ENCODE assay signal across 13 mouse cellular contexts in genomic region chr11:52005586-52005985, GRCm38 (mm10). TPM values are rescaled to one million over a fixed set of nuclear protein-coding genes. Genes with fewer than 3 reads are reported as not detected.
DNase-seq lines count a peak whose midpoint lies in the region; ATAC-seq lines count a peak whose summit lies in the region.
"Had no signal": no experiment of that assay in that cellular context is flagged by ENCODE, and none has a peak within 500 bp of the region (broad histone marks: within the 10 kb centered on the region; RNA-seq: fewer than 3 reads in every experiment).

No protein-coding gene starts in this region.

- peak overlapping the region; percentile 82; the same call in 1 of the 2 replicates for H3K4me3 ChIP-seq in forebrain, embryonic 10.5 days
- H3K4me3 ChIP-seq in forebrain, embryonic 11.5 days (ENCODE audit: low read depth, low read length), result no peak overlapping the region
- H3K4me3 ChIP-seq in megakaryocyte, embryonic 14.5 days (replicated peaks), result peak overlapping the region; percentile 100
- no peak overlapping the region for H3K4me3 ChIP-seq in limb, embryonic 12.5 days (replicated peaks)
- H3K4me3 ChIP-seq in stomach, embryonic 15.5 days (replicated peaks), result no peak overlapping the region

- no peaks in the 10 kb centered on the region for H3K9me3 ChIP-seq in forebrain, embryonic 10.5 days
- no peaks in the 10 kb centered on the region for H3K9me3 ChIP-seq in forebrain, embryonic 11.5 days (ENCODE audit: control insufficient read depth, low read length)
- H3K9me3 ChIP-seq in megakaryocyte, embryonic 14.5 days, result no peaks in the 10 kb centered on the region
- H3K9me3 ChIP-seq in limb, embryonic 12.5 days, result no peaks in the 10 kb centered on the region
- H3K9me3 ChIP-seq in stomach, embryonic 15.5 days, result no peaks in the 10 kb centered on the region

- no peak for DNase-seq in forebrain, embryonic 10.5 days (ENCODE audit: extremely low spot score, low spot score)
- no peak for DNase-seq in forebrain, embryonic 11.5 days (ENCODE audit: low spot score)
- DNase-seq in left cerebral cortex, postnatal 14 days (ENCODE audit: low spot score in 2 of 2), result no peak
- no peak for DNase-seq in cerebellum, postnatal 4 days (ENCODE audit: low spot score in 2 of 2)
- DNase-seq: cerebellum, postnatal 25 days; heart, adult 2 months; kidney, postnatal 10 days; lung, postnatal 10 days; spleen, adult 18-20 months had no signal

- no peak for ATAC-seq in forebrain, embryonic 11.5 days (replicated peaks; ENCODE audit: low FRiP score)
- no peak for ATAC-seq in megakaryocyte, adult 5-6 weeks (ENCODE audit: poor library complexity, severe bottlenecking)
- ATAC-seq in limb, embryonic 12.5 days (ENCODE audit: insufficient number of reproducible peaks, insufficient read depth, low FRiP score, low TSS enrichment, low read depth), result no peak
- ATAC-seq in stomach, embryonic 15.5 days (ENCODE audit: insufficient read depth, low FRiP score, low read depth), result no peak

- H3K4me2 ChIP-seq in forebrain, embryonic 11.5 days (ENCODE audit: low read depth, low read length, severe bottlenecking), result no peak overlapping the region
- H3K4me2 ChIP-seq in limb, embryonic 12.5 days, result peak overlapping the region; percentile 28
- 0 out of 2 replicates have a peak overlapping the region, but pooled peaks have one; percentile 14 for H3K4me2 ChIP-seq in stomach, embryonic 15.5 days

- H3K36me3 ChIP-seq in forebrain, embryonic 10.5 days (replicated peaks), result peaks cover 6% of the 10 kb centered on the region
- no peaks in the 10 kb centered on the region for H3K36me3 ChIP-seq in forebrain, embryonic 11.5 days (ENCODE audit: control insufficient read depth, insufficient read depth, low read length)
- peaks cover 10% of the 10 kb centered on the region for H3K36me3 ChIP-seq in megakaryocyte, embryonic 14.5 days (replicated peaks; ENCODE audit: low read length)
- no peaks in the 10 kb centered on the region for H3K36me3 ChIP-seq in limb, embryonic 12.5 days
- H3K36me3 ChIP-seq in stomach, embryonic 15.5 days, result no peaks in the 10 kb centered on the region

- intact Hi-C loops in left cerebral cortex, postnatal 14 days (cut with DNase I), result no loop called here

- whole genome bisulfite sequencing in forebrain, embryonic 10.5 days, result 78% methylated on average over 2 of the region's 2 CpGs
- WGBS in forebrain, embryonic 11.5 days, result 72% methylated on average over 2 of the region's 2 CpGs
- 66% methylated on average over 2 of the region's 2 CpGs for WGBS in limb, embryonic 12.5 days
- 45% methylated on average over 2 of the region's 2 CpGs for WGBS in stomach, embryonic 15.5 days

- no peak overlapping the region for H3K27ac ChIP-seq in forebrain, embryonic 10.5 days
- no peak overlapping the region for H3K27ac ChIP-seq in forebrain, embryonic 11.5 days (ENCODE audit: low read depth, low read length)
- H3K27ac ChIP-seq in limb, embryonic 12.5 days, result no peak overlapping the region
- H3K27ac ChIP-seq in stomach, embryonic 15.5 days, result no peak overlapping the region

- no peaks in the 10 kb centered on the region for H3K27me3 ChIP-seq in forebrain, embryonic 10.5 days (ENCODE audit: poor library complexity, severe bottlenecking)
- H3K27me3 ChIP-seq in forebrain, embryonic 11.5 days (ENCODE audit: control insufficient read depth, insufficient read depth, low read length), result no peaks in the 10 kb centered on the region
- H3K27me3 ChIP-seq in megakaryocyte, embryonic 14.5 days (replicated peaks), result no peaks in the 10 kb centered on the region
- no peaks in the 10 kb centered on the region for H3K27me3 ChIP-seq in limb, embryonic 12.5 days
- no peaks in the 10 kb centered on the region for H3K27me3 ChIP-seq in stomach, embryonic 15.5 days (replicated peaks)

- peaks cover 33% of the 10 kb centered on the region for H3K4me1 ChIP-seq in forebrain, embryonic 10.5 days
- peaks cover 5% of the 10 kb centered on the region; the same call in 1 of the 2 replicates for H3K4me1 ChIP-seq in forebrain, embryonic 11.5 days (replicated peaks; ENCODE audit: control insufficient read depth, insufficient read depth, low read length)
- H3K4me1 ChIP-seq in megakaryocyte, embryonic 14.5 days, result peaks cover 46% of the 10 kb centered on the region
- peaks cover 20% of the 10 kb centered on the region for H3K4me1 ChIP-seq in limb, embryonic 12.5 days (replicated peaks)
- H3K4me1 ChIP-seq in stomach, embryonic 15.5 days, result no peaks in the 10 kb centered on the region

- no peak overlapping the region for H3K9ac ChIP-seq in forebrain, embryonic 11.5 days (ENCODE audit: low read length)
- H3K9ac ChIP-seq in limb, embryonic 12.5 days (replicated peaks), result no peak overlapping the region
- H3K9ac ChIP-seq in stomach, embryonic 15.5 days, result no peak overlapping the region

RNA-seq across cellular contexts. Expression of gene Cdkl3, which starts 1.6 kb away (rescaled TPM):
- 11.0 and 13.0 TPM in 2 replicates for polyA plus RNA-seq in forebrain, embryonic 10.5 days (2016; fragmentation: Nextera tagmentation; extraction: Ambion mirVana)
- 13.2 and 13.6 TPM in 2 replicates for polyA plus RNA-seq in forebrain, embryonic 11.5 days (2014; fragmentation: Nextera tagmentation; extraction: Ambion mirVana)
- polyA plus RNA-seq in megakaryocyte, embryonic 14.5 days (2012; ENCODE audit: insufficient read depth, low replicate concordance), result 1.3 TPM in 1 of 2 replicates, not detected in the other
- 1.7 and 2.3 TPM in 2 replicates for total RNA-seq in megakaryocyte, adult 5-6 weeks (2015)
- 2.7 and 10.0 TPM in 2 replicates for total RNA-seq in megakaryocyte, adult 5-6 weeks (2017)
- 13.4 and 15.8 TPM in 2 replicates for polyA plus RNA-seq in limb, embryonic 12.5 days (2016; fragmentation: Nextera tagmentation; extraction: Ambion mirVana)
- 6.0 and 6.9 TPM in 2 replicates for polyA plus RNA-seq in stomach, embryonic 15.5 days (2015; fragmentation: Nextera tagmentation; extraction: Ambion mirVana)
- total RNA-seq in left cerebral cortex, postnatal 14 days (2021), result 10 to 100 TPM; 11.9 to 17.0 TPM

RNA-seq across cellular contexts. Expression of gene Ube2b, which starts 5.0 kb away (rescaled TPM):
- polyA plus RNA-seq in forebrain, embryonic 10.5 days (2016; fragmentation: Nextera tagmentation; extraction: Ambion mirVana), result 199 TPM in 2 replicates
- 163 and 177 TPM in 2 replicates for polyA plus RNA-seq in forebrain, embryonic 11.5 days (2014; fragmentation: Nextera tagmentation; extraction: Ambion mirVana)
- 39.2 and 171 TPM in 2 replicates for polyA plus RNA-seq in megakaryocyte, embryonic 14.5 days (2012; ENCODE audit: insufficient read depth, low replicate concordance)
- total RNA-seq in megakaryocyte, adult 5-6 weeks (2015), result 110 and 123 TPM in 2 replicates
- 86.9 and 99.1 TPM in 2 replicates for total RNA-seq in megakaryocyte, adult 5-6 weeks (2017)
- 244 and 267 TPM in 2 replicates for polyA plus RNA-seq in limb, embryonic 12.5 days (2016; fragmentation: Nextera tagmentation; extraction: Ambion mirVana)
- 205 and 213 TPM in 2 replicates for polyA plus RNA-seq in stomach, embryonic 15.5 days (2015; fragmentation: Nextera tagmentation; extraction: Ambion mirVana)
- total RNA-seq in left cerebral cortex, postnatal 14 days (2021), result 100 to 1,000 TPM; 167 to 182 TPM

RNA-seq across cellular contexts. Expression of gene Cdkn2aipnl, which starts 38.1 kb away (rescaled TPM):
- polyA plus RNA-seq in forebrain, embryonic 10.5 days (2016; fragmentation: Nextera tagmentation; extraction: Ambion mirVana), result 138 and 144 TPM in 2 replicates
- 130 and 142 TPM in 2 replicates for polyA plus RNA-seq in forebrain, embryonic 11.5 days (2014; fragmentation: Nextera tagmentation; extraction: Ambion mirVana)
- 17.5 and 17.7 TPM in 2 replicates for polyA plus RNA-seq in megakaryocyte, embryonic 14.5 days (2012; ENCODE audit: insufficient read depth, low replicate concordance)
- total RNA-seq in megakaryocyte, adult 5-6 weeks (2015), result 66.6 and 70.7 TPM in 2 replicates
- total RNA-seq in megakaryocyte, adult 5-6 weeks (2017), result 40.5 and 41.5 TPM in 2 replicates
- polyA plus RNA-seq in limb, embryonic 12.5 days (2016; fragmentation: Nextera tagmentation; extraction: Ambion mirVana), result 107 and 109 TPM in 2 replicates
- polyA plus RNA-seq in stomach, embryonic 15.5 days (2015; fragmentation: Nextera tagmentation; extraction: Ambion mirVana), result 82.0 and 89.6 TPM in 2 replicates
- 10 to 100 TPM; 32.8 to 32.9 TPM for total RNA-seq in left cerebral cortex, postnatal 14 days (2021)

Comparison
In these comparisons a context has a peak if more than half of its experiments do, and no peak if none do; other contexts are left out.
1. H3K4me3 ChIP-seq: peak in forebrain, embryonic 10.5 days (single experiment) and megakaryocyte, embryonic 14.5 days (single experiment); none in forebrain, embryonic 11.5 days (single experiment), limb, embryonic 12.5 days (single experiment) and stomach, embryonic 15.5 days (single experiment).